Comparison of ENCODE assay signal across 18 mouse cellular contexts in the genomic region with DNA sequence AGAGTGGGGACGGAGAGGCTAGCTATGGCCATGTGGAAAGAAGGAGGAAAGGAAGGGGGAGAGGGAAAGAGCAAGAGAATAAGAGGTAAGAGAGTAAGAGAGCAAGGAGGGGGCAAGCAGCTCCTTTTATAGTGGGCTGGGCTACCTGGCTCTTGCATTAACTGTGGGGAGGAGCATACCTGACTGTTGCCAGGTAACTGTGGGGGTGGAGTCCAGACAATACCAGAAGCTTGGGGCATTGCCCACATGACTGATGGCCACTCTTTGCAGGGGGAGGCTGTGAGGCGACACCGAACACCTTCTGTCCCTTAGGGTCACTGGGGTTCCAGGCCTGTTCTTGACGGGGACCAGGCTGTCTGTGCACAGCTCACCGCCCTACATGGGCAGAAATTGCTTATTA. TPM values are rescaled to one million over a fixed set of nuclear protein-coding genes. Genes with fewer than 3 reads are reported as not detected.
"Had no signal": no experiment of that assay in that cellular context is flagged by ENCODE, and none has a peak within 500 bp of the region (broad histone marks: within the 10 kb centered on the region; RNA-seq: fewer than 3 reads in every experiment).

No protein-coding gene starts in this region.

- H3K4me1 ChIP-seq: neural tube, embryonic 15.5 days; stomach, embryonic 15.5 days had no signal

- H3K9ac ChIP-seq: neural tube, embryonic 15.5 days; stomach, embryonic 15.5 days had no signal

- DNase-seq: retina, postnatal 1 day; right cerebral cortex, adult 18-20 months; right cerebral cortex, postnatal 14 days; right cerebral cortex, postnatal 25 days; right cerebral cortex, postnatal 4 days; spleen, adult 18-20 months; thymus, adult 18-20 months; thymus, adult 2 months; thymus, postnatal 14 days; thymus, postnatal 25 days; thymus, postnatal 36 days; thymus, postnatal 4 days had no signal

- H3K4me3 ChIP-seq: neural tube, embryonic 15.5 days; stomach, embryonic 15.5 days had no signal

- H3K27ac ChIP-seq: neural tube, embryonic 15.5 days; stomach, embryonic 15.5 days; stomach, postnatal 0 days had no signal

- H3K9me3 ChIP-seq: neural tube, embryonic 15.5 days; stomach, embryonic 15.5 days had no signal

- H3K4me2 ChIP-seq: neural tube, embryonic 15.5 days; stomach, embryonic 15.5 days had no signal

- H3K27me3 ChIP-seq: neural tube, embryonic 15.5 days; stomach, embryonic 15.5 days had no signal

RNA-seq across cellular contexts. Expression of a gene that starts 37.8 kb away (rescaled TPM):
- polyA plus RNA-seq: stomach, embryonic 14.5 days; stomach, embryonic 16.5 days; stomach, postnatal 0 days; thymus, postnatal 0 days had no signal
